Mouse (Mus musculus) MEL (cell line): ENCODE data around the gene Tssk4. TPM values are rescaled to one million over a fixed set of nuclear protein-coding genes. Genes with fewer than 3 reads are reported as not detected.

ENCODE experiments used
- DNase-seq: peaks from one replicate; pipeline ENCODE4 v3.0.0; 2011; ENCODE audit warnings: low read depth, low spot score
- H3K27ac ChIP-seq: 2 replicates; pipeline ENCODE4 v1.5.1; 2012; ENCODE audit warnings: low read depth, mild to moderate bottlenecking, control low read depth, low read length, moderate library complexity; ENCODE audit not compliant: control insufficient read depth
- H3K27me3 ChIP-seq, 2 experiments: fragments of 150-350 bp in 1 of 2; sonication (generic) in 1 of 2; 2 replicates each; pipeline ENCODE4 v1.6.1; 2012; ENCODE audit warnings: low read length in 2 of 2, mild to moderate bottlenecking in 2 of 2, improper control_type of control experiment in 1 of 2, moderate library complexity in 1 of 2; ENCODE audit not compliant: insufficient read depth in 2 of 2, control insufficient read depth in 1 of 2
- H3K36me3 ChIP-seq, 2 experiments: 2 replicates each; pipeline ENCODE4 v1.6.1; 2012 to 2014; ENCODE audit warnings: low read length in 2 of 2, improper control_type of control experiment in 1 of 2, inconsistent platforms in 1 of 2, mild to moderate bottlenecking in 1 of 2; ENCODE audit not compliant: insufficient read depth in 2 of 2, control insufficient read depth in 1 of 2
- H3K4me1 ChIP-seq, 2 experiments: fragments of 150-350 bp in 1 of 2; sonication (generic) in 1 of 2; 2 replicates each; pipeline ENCODE4 v1.6.1; 2012; ENCODE audit warnings: low read length in 2 of 2, improper control_type of control experiment in 1 of 2, mild to moderate bottlenecking in 1 of 2; ENCODE audit not compliant: insufficient read depth in 2 of 2, control insufficient read depth in 1 of 2
- H3K4me3 ChIP-seq, 2 experiments: fragments of 150-350 bp in 1 of 2; sonication (generic) in 1 of 2; 2 replicates each; pipeline ENCODE4 v1.5.1; 2012; ENCODE audit warnings: low read depth in 2 of 2, low read length in 2 of 2, mild to moderate bottlenecking in 2 of 2, moderate library complexity in 2 of 2, control low read depth in 1 of 2, improper control_type of control experiment in 1 of 2; ENCODE audit not compliant: control insufficient read depth in 1 of 2, insufficient read depth in 1 of 2
- H3K79me2 ChIP-seq: 2 replicates; pipeline ENCODE4 v1.6.1; 2012; ENCODE audit warnings: mild to moderate bottlenecking, low read length, moderate library complexity; ENCODE audit not compliant: control insufficient read depth, poor library complexity, insufficient read depth
- H3K9ac ChIP-seq: 2 replicates; pipeline ENCODE4 v1.6.1; 2012; ENCODE audit warnings: low read depth, mild to moderate bottlenecking, control low read depth, low read length, moderate library complexity; ENCODE audit not compliant: control insufficient read depth, poor library complexity, severe bottlenecking
- H3K9me3 ChIP-seq: fragments of 150-350 bp; sonication (generic); replicated peaks from 2 replicates; pipeline ENCODE4 v1.6.1; 2012; ENCODE audit warnings: mild to moderate bottlenecking, low read length, improper control_type of control experiment, moderate library complexity; ENCODE audit not compliant: insufficient read depth
- BHLHE40 ChIP-seq: IDR thresholded peaks from 2 replicates; pipeline ENCODE4 v1.6.1; 2012; ENCODE audit warnings: low read depth, mild to moderate bottlenecking, inconsistent platforms, low read length, improper control_type of control experiment, borderline replicate concordance
- CHD1 ChIP-seq: IDR thresholded peaks from 2 replicates; pipeline ENCODE4 v1.6.1; 2012; ENCODE audit warnings: low read depth, mild to moderate bottlenecking, inconsistent platforms, low read length, improper control_type of control experiment
- CHD2 ChIP-seq: IDR thresholded peaks from 2 replicates; pipeline ENCODE4 v1.6.1; 2011; ENCODE audit warnings: low read length, improper control_type of control experiment
- CTCF ChIP-seq, 3 experiments: IDR thresholded peaks in 2 of 3; conservative IDR thresholded peaks in 1 of 3; 2 replicates each; pipeline ENCODE4 v1.5.1; 2011 to 2012; ENCODE audit warnings: low read length in 3 of 3, low read depth in 2 of 3, mild to moderate bottlenecking in 2 of 3, improper control_type of control experiment in 1 of 3, inconsistent platforms in 1 of 3, mixed read lengths in 1 of 3, moderate library complexity in 1 of 3; ENCODE audit not compliant: control insufficient read depth in 1 of 3, insufficient read depth in 1 of 3, poor library complexity in 1 of 3, severe bottlenecking in 1 of 3
- E2F4 ChIP-seq: IDR thresholded peaks from 2 replicates; pipeline ENCODE4 v1.6.1; 2011; ENCODE audit warnings: low read depth, low read length, improper control_type of control experiment, borderline replicate concordance
- ELF1 ChIP-seq: IDR thresholded peaks from 2 replicates; pipeline ENCODE4 v1.6.1; 2014; ENCODE audit warnings: low read depth, mild to moderate bottlenecking, inconsistent platforms, low read length, improper control_type of control experiment, moderate library complexity
- EP300 ChIP-seq, 2 experiments: IDR thresholded peaks; 2 replicates each; pipeline ENCODE4 v1.6.1; 2011; ENCODE audit warnings: improper control_type of control experiment in 2 of 2, low read length in 2 of 2, low read depth in 1 of 2, mild to moderate bottlenecking in 1 of 2
- ETS1 ChIP-seq: IDR thresholded peaks from 2 replicates; pipeline ENCODE4 v1.6.1; 2012; ENCODE audit warnings: low read depth, mild to moderate bottlenecking, inconsistent platforms, low read length, improper control_type of control experiment, moderate library complexity
- GABPA ChIP-seq: IDR thresholded peaks from 2 replicates; pipeline ENCODE4 v1.6.1; 2012; ENCODE audit warnings: low read depth, mild to moderate bottlenecking, inconsistent platforms, low read length, improper control_type of control experiment, moderate library complexity
- GATA1 ChIP-seq: IDR thresholded peaks from 2 replicates; pipeline ENCODE4 v1.6.1; 2011; ENCODE audit warnings: low read depth, low read length, improper control_type of control experiment
- HCFC1 ChIP-seq: IDR thresholded peaks from 2 replicates; pipeline ENCODE4 v1.6.1; 2012; ENCODE audit warnings: low read depth, mild to moderate bottlenecking, inconsistent platforms, low read length, improper control_type of control experiment, moderate library complexity
- JUND ChIP-seq: IDR thresholded peaks from 2 replicates; pipeline ENCODE4 v1.6.1; 2011; ENCODE audit warnings: low read depth, mild to moderate bottlenecking, improper control_type of control experiment, low read length
- KAT2A ChIP-seq: conservative IDR thresholded peaks from 2 replicates; pipeline ENCODE4 v1.6.1; 2012; ENCODE audit warnings: low read depth, low read length, improper control_type of control experiment, inconsistent platforms
- MAFK ChIP-seq: IDR thresholded peaks from 2 replicates; pipeline ENCODE4 v1.6.1; 2011; ENCODE audit warnings: low read depth, mild to moderate bottlenecking, low read length, improper control_type of control experiment, borderline replicate concordance
- MAX ChIP-seq: IDR thresholded peaks from 2 replicates; pipeline ENCODE4 v1.6.1; 2011; ENCODE audit warnings: low read length, improper control_type of control experiment
- MAZ ChIP-seq: IDR thresholded peaks from 2 replicates; pipeline ENCODE4 v1.6.1; 2012; ENCODE audit warnings: low read depth, mild to moderate bottlenecking, inconsistent platforms, low read length, improper control_type of control experiment
- MEF2A ChIP-seq: IDR thresholded peaks from 2 replicates; pipeline ENCODE4 v1.6.1; 2014; ENCODE audit warnings: low read depth, mild to moderate bottlenecking, inconsistent platforms, low read length, improper control_type of control experiment; ENCODE audit not compliant: poor library complexity, insufficient replicate concordance, severe bottlenecking; ENCODE audit errors: extremely low read depth
- MXI1 ChIP-seq: IDR thresholded peaks from 2 replicates; pipeline ENCODE4 v1.6.1; 2011; ENCODE audit warnings: mild to moderate bottlenecking, low read depth, low read length, improper control_type of control experiment
- MYB ChIP-seq: IDR thresholded peaks from 2 replicates; pipeline ENCODE4 v1.6.1; 2011; ENCODE audit warnings: mild to moderate bottlenecking, low read depth, low read length, improper control_type of control experiment
- MYC ChIP-seq: IDR thresholded peaks from 2 replicates; pipeline ENCODE4 v1.6.1; 2011; ENCODE audit warnings: low read depth, mild to moderate bottlenecking, low read length, improper control_type of control experiment, moderate library complexity
- NELFE ChIP-seq: IDR thresholded peaks from 2 replicates; pipeline ENCODE4 v1.6.1; 2011; ENCODE audit warnings: low read depth, low read length, improper control_type of control experiment
- NRF1 ChIP-seq: IDR thresholded peaks from 2 replicates; pipeline ENCODE4 v1.6.1; 2014; ENCODE audit warnings: low read depth, mild to moderate bottlenecking, inconsistent platforms, low read length, improper control_type of control experiment, moderate library complexity; ENCODE audit not compliant: poor library complexity, insufficient read depth, severe bottlenecking
- POLR2A ChIP-seq, 2 experiments: IDR thresholded peaks; 2 replicates each; pipeline ENCODE4 v1.6.1; 2011 to 2012; ENCODE audit warnings: low read length in 2 of 2, mild to moderate bottlenecking in 2 of 2, control low read depth in 1 of 2, improper control_type of control experiment in 1 of 2, low read depth in 1 of 2, moderate library complexity in 1 of 2; ENCODE audit not compliant: control insufficient read depth in 1 of 2, insufficient read depth in 1 of 2, poor library complexity in 1 of 2
- POLR2AphosphoS2 ChIP-seq: IDR thresholded peaks from 2 replicates; pipeline ENCODE4 v1.6.1; 2011; ENCODE audit warnings: low read length, improper control_type of control experiment
- RAD21 ChIP-seq: IDR thresholded peaks from 2 replicates; pipeline ENCODE4 v1.6.1; 2011; ENCODE audit warnings: mild to moderate bottlenecking, low read depth, low read length, improper control_type of control experiment
- RCOR1 ChIP-seq: IDR thresholded peaks from 2 replicates; pipeline ENCODE4 v1.6.1; 2012; ENCODE audit warnings: low read depth, mild to moderate bottlenecking, inconsistent platforms, low read length, improper control_type of control experiment
- TAL1 ChIP-seq: IDR thresholded peaks from 2 replicates; pipeline ENCODE4 v1.6.1; 2012; ENCODE audit warnings: mild to moderate bottlenecking, inconsistent platforms, low read length, moderate library complexity, mixed read lengths
- TBP ChIP-seq: IDR thresholded peaks from 2 replicates; pipeline ENCODE4 v1.8.0; 2011; ENCODE audit warnings: low read depth, low read length, improper control_type of control experiment
- TCF12 ChIP-seq: IDR thresholded peaks from 2 replicates; pipeline ENCODE4 v1.6.1; 2014; ENCODE audit warnings: low read depth, mild to moderate bottlenecking, inconsistent platforms, low read length, improper control_type of control experiment, moderate library complexity
- UBTF ChIP-seq: IDR thresholded peaks from 2 replicates; pipeline ENCODE4 v1.6.1; 2012; ENCODE audit warnings: low read depth, mild to moderate bottlenecking, inconsistent platforms, low read length, improper control_type of control experiment, moderate library complexity, borderline replicate concordance; ENCODE audit not compliant: insufficient read depth
- USF2 ChIP-seq, 2 experiments: IDR thresholded peaks; 2 replicates each; pipeline ENCODE4 v1.6.1; 2011 to 2012; ENCODE audit warnings: improper control_type of control experiment in 2 of 2, low read length in 2 of 2, borderline replicate concordance in 1 of 2, inconsistent platforms in 1 of 2, low read depth in 1 of 2, mild to moderate bottlenecking in 1 of 2; ENCODE audit not compliant: insufficient read depth in 1 of 2
- ZC3H11A ChIP-seq: IDR thresholded peaks from 2 replicates; pipeline ENCODE4 v1.6.1; 2012; ENCODE audit warnings: low read depth, mild to moderate bottlenecking, inconsistent platforms, low read length, improper control_type of control experiment
- ZKSCAN1 ChIP-seq: IDR thresholded peaks from 2 replicates; pipeline ENCODE4 v1.6.1; 2012; ENCODE audit warnings: low read depth, mild to moderate bottlenecking, inconsistent platforms, low read length, improper control_type of control experiment, moderate library complexity
- ZMIZ1 ChIP-seq: IDR thresholded peaks from 2 replicates; pipeline ENCODE4 v1.6.1; 2012; ENCODE audit warnings: low read depth, mild to moderate bottlenecking, inconsistent platforms, low read length, improper control_type of control experiment, moderate library complexity
- polyA plus RNA-seq, 2 experiments: library from polyadenylated mRNA; stranded (reverse) in 1 of 2; unstranded in 1 of 2; fragments of >175 nt in 1 of 2; fragments of >200 nt in 1 of 2; gene quantifications; 2 replicates each; pipeline versions ENCODE4 v1.2.1 to v1.2.4; 2012; ENCODE audit warnings: low replicate concordance in 2 of 2, low read depth in 1 of 2; ENCODE audit not compliant: insufficient read length in 2 of 2, insufficient read depth in 1 of 2, missing spikeins in 1 of 2
- total RNA-seq: library from RNA; depleted of rRNA; stranded (reverse); fragments of 300-350 nt; gene quantifications from 2 replicates; pipeline ENCODE4 v1.2.3, GENCODE M21; 2012

Tssk4 gene
- total and polyA plus RNA-seq, 3 experiments = 0.08 to 0.40 TPM; not detected in 1

DNA sequence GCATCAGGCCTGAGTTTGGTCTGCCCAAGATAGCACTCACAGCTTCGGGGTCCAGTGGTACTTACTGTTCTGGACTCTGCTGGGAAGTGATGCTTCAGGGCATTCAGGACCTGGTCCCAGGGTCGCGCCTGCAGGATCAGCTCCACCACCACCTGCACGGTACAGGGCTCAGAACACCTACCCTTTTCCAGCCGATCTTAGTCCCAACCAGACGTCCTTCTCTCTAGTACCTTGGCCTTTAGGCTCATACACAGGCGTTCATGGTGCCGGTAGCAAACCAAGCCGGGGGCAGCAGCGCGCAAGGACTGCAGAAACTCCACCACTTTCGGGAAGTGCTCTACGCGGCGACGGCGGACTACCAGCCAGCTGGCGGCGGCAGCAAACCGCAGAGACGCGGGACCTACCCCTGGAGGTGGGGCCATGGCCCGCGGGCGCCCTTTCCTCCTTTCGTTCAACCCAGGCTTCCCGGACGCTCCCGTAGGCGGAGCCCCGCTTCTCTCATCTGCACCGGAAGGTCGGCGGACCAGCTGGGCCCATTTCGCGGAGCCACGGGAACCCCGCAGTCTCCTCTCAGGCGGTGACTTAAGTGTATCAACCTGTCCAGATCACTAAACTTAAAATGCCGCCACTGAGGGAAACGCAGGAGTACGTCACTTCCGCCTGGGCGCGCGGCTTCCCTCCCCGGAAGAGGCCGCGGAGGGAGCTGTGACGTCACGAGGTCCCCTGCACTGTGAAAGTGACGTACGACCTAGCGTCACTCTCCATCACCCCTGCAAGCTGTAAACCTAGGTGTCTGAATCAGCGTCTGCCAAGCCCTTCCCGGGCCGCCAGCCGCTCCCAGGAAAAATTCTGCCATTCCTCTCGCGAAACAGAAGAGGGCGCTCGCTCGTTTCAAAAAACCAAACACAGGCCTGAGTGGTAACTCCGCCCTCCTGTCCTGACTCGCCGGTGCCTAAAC is 31.5 kb downstream of the Tssk4 start, which contains the start of gene Tinf2:
Gene Tinf2, minus strand, starts transcription at position 661 of the 958 bp plus-strand sequence.
- peak within 1 kb of the TSS; percentile 88 for H3K9ac ChIP-seq
- H3K9me3 ChIP-seq = no peaks in the 10 kb centered on the region
- DNase-seq = peak; percentile 99
- H3K36me3 ChIP-seq = peaks cover 6 to 11% of the 10 kb centered on the region in 2 experiments
- peak within 1 kb of the TSS; percentile 76 to 83 for H3K4me3 ChIP-seq
- H3K27me3 ChIP-seq = no peaks in the 10 kb centered on the region
- peak within 1 kb of the TSS; percentile 93 for H3K27ac ChIP-seq
- peaks cover 0 to 6% of the 10 kb centered on the region in 2 experiments; a peak in 3 of 4 replicates for H3K4me1 ChIP-seq
- peaks cover 13% of the 10 kb centered on the region for H3K79me2 ChIP-seq
- TF ChIP-seq MYB (no peak), TBP (0 out of 2 replicates have a peak, but pooled peaks have one; percentile 51), NELFE (peak; percentile 91), MAX (peak; percentile 54; the same call in 1 of the 2 replicates), NRF1 (no peak), CHD1 (no peak), MAZ (peak; percentile 81), ELF1 (peak; percentile 92), CHD2 (no peak), ETS1 (peak; percentile 99), POLR2A (IDR thresholded peaks at IDR 0.05; ENCODE audit: control insufficient read depth in 1 of 2, insufficient read depth in 1 of 2, low read depth in 1 of 2, low read length in 2 of 2, poor library complexity in 1 of 2) (peak; percentile 80 to 90; a peak in 3 of 4 replicates), MXI1 (peak; percentile 66), USF2 (IDR thresholded peaks at IDR 0.05; ENCODE audit: borderline replicate concordance in 1 of 2, insufficient read depth in 1 of 2, low read depth in 1 of 2, low read length in 2 of 2) (no peak), JUND (no peak), E2F4 (peak; percentile 87), UBTF (no peak), TCF12 (peak; percentile 37; the same call in 1 of the 2 replicates), ZC3H11A (peak; percentile 93), ZMIZ1 (peak; percentile 78), TAL1 (no peak), GABPA (peak; percentile 98; the same call in 1 of the 2 replicates), RAD21 (peak; percentile 87), MEF2A (no peak), ZKSCAN1 (no peak), KAT2A (no peak; the same call in 1 of the 2 replicates), EP300 (IDR thresholded peaks at IDR 0.05; ENCODE audit: low read depth in 1 of 2, low read length in 2 of 2) (peak in 1 of 2 experiments; percentile 37; a peak in 2 of 4 replicates), GATA1 (no peak), POLR2AphosphoS2 (peak; percentile 81), HCFC1 (peak; percentile 84), MYC (0 out of 2 replicates have a peak, but pooled peaks have one; percentile 10), MAFK (0 out of 2 replicates have a peak, but pooled peaks have one; percentile 9), CTCF (IDR thresholded peaks at IDR 0.05 in 2 of 3, conservative IDR thresholded peaks at IDR 0.05 in 1 of 3; ENCODE audit: control insufficient read depth in 1 of 3, insufficient read depth in 1 of 3, low read depth in 2 of 3, low read length in 3 of 3, poor library complexity in 1 of 3, severe bottlenecking in 1 of 3) (peak; percentile 53 to 96 (median 86); a peak in 5 of 6 replicates), BHLHE40 (0 out of 2 replicates have a peak, but pooled peaks have one; percentile 43), RCOR1 (peak; percentile 82)
